Mouse (Mus musculus) midbrain, embryonic 14.5 days (tissue): ENCODE results near the gene Tvp23a. TPM values are rescaled to one million over a fixed set of nuclear protein-coding genes. Genes with fewer than 3 reads are reported as not detected.

Source experiments
- ATAC-seq: fragments of 200-750 bp; cut with Nextera tagmentation; 2 replicates; pipeline ENCODE4 v1.8.0; 2017; ENCODE audit warnings: moderate number of reproducible peaks, moderate library complexity; ENCODE audit not compliant: low FRiP score, low TSS enrichment
- DNase-seq: peaks from one replicate; pipeline ENCODE4 v3.0.0-alpha.2; 2015
- H3K27ac ChIP-seq: fragments of 300-500 bp; sonication (generic); replicated peaks from 2 replicates; pipeline ENCODE4 v1.5.1; 2014; ENCODE audit warnings: mild to moderate bottlenecking, low read depth, low read length, moderate library complexity
- H3K27me3 ChIP-seq: fragments of 300-500 bp; sonication (generic); 2 replicates; pipeline ENCODE4 v1.6.1; 2014; ENCODE audit warnings: low read length, control low read depth, mixed read lengths; ENCODE audit not compliant: control insufficient read depth, insufficient read depth
- H3K36me3 ChIP-seq: fragments of 300-500 bp; sonication (generic); 2 replicates; pipeline ENCODE4 v1.6.1; 2014; ENCODE audit warnings: low read length, control low read depth; ENCODE audit not compliant: control insufficient read depth, insufficient read depth
- H3K4me1 ChIP-seq: fragments of 300-500 bp; sonication (generic); 2 replicates; pipeline ENCODE4 v1.6.1; 2014; ENCODE audit warnings: mild to moderate bottlenecking, antibody characterized with exemption, low read length, control low read depth; ENCODE audit not compliant: control insufficient read depth, insufficient read depth
- H3K4me2 ChIP-seq: fragments of 300-500 bp; sonication (generic); 2 replicates; pipeline ENCODE4 v1.6.1; 2014; ENCODE audit warnings: mild to moderate bottlenecking, low read length, moderate library complexity
- H3K4me3 ChIP-seq: fragments of 300-500 bp; sonication (generic); replicated peaks from 2 replicates; pipeline ENCODE4 v1.5.1; 2014; ENCODE audit warnings: low read depth, low read length
- H3K9ac ChIP-seq: fragments of 300-500 bp; sonication (generic); replicated peaks from 2 replicates; pipeline ENCODE4 v1.6.1; 2014; ENCODE audit warnings: mild to moderate bottlenecking, low read length, moderate library complexity
- H3K9me3 ChIP-seq: fragments of 300-500 bp; sonication (generic); 2 replicates; pipeline ENCODE4 v1.6.1; 2016; ENCODE audit warnings: low read length, control low read depth, mixed read lengths; ENCODE audit not compliant: control insufficient read depth
- WGBS: fragments of 180-500 bp; shearing (Covaris S2); extraction: QIAGEN DNeasy Blood & Tissue Kit; methylation state at CpG from one replicate; pipeline ENCODE4 v1.1.7; 2014; 5-methylcytosine and 5-hydroxymethylcytosine counted together
- polyA plus RNA-seq: library from polyadenylated mRNA; unstranded; fragments of >200 nt; fragmentation: Nextera tagmentation; extraction: Ambion mirVana; gene quantifications from 2 replicates; pipeline ENCODE4 v1.2.1, GENCODE M21; 2014

The Tvp23a gene
- 39.1 and 45.2 TPM in 2 replicates for polyA plus RNA-seq

DNA sequence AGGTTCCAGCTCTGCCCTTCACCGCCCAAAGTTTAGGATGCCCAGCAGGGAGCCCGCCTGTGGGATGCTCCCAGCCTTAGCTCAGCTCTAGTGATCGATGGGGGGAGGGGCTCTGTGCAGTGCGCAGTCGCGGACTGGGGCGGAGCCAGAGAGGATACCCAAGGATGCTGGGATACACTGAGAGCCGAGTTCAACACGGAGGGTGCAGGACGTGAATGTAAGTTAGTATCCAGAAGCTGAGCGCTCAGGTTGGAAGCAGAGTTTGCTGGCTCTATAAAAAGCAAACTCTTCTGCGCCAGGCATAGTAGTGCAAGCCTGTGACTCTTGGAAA lies at the start of gene Tvp23a:
TSS of gene Tvp23a (minus strand) at position 99 of the 331 bp plus-strand sequence.
- H3K4me1 ChIP-seq: peaks cover 29% of the 10 kb centered on the region
- no peaks in the 10 kb centered on the region for H3K36me3 ChIP-seq
- ATAC-seq: peak; percentile 95
- WGBS: under 1% methylated on average over 12 of the region's 12 CpGs
- peak within 1 kb of the TSS; percentile 77 for H3K27ac ChIP-seq
- no peaks in the 10 kb centered on the region for H3K9me3 ChIP-seq
- peak within 1 kb of the TSS; percentile 61 for H3K9ac ChIP-seq
- H3K4me3 ChIP-seq: peak within 1 kb of the TSS; percentile 50
- H3K27me3 ChIP-seq: no peaks in the 10 kb centered on the region
- H3K4me2 ChIP-seq: peak within 1 kb of the TSS; percentile 81
- peak; percentile 96 for DNase-seq

DNA sequence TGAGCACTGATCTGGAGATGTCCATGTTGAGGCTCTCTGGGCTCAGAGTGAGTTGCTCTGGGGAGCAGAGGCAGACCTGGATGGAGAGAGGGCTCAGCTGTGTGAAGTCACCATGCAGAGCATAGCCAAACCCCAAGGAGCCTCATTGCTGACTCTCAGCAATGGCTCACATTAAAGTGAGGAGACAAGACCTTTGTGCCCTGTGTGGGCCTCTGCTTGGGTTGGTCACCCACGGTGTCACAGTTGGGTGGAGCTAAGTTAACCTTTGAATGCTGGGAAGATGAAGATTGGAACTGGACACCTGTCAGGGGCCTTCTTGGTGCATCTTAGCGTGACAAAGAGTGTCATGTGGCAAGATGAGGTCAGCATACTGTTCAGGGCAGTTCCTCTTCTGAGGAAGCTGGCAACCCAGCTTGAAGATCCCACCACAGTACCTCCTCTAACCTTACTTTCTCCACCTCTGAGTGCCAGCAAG lies 48.7 kb upstream of the Tvp23a start:
- 64% methylated on average over 2 of the region's 2 CpGs for WGBS
- no peak for ATAC-seq

DNA sequence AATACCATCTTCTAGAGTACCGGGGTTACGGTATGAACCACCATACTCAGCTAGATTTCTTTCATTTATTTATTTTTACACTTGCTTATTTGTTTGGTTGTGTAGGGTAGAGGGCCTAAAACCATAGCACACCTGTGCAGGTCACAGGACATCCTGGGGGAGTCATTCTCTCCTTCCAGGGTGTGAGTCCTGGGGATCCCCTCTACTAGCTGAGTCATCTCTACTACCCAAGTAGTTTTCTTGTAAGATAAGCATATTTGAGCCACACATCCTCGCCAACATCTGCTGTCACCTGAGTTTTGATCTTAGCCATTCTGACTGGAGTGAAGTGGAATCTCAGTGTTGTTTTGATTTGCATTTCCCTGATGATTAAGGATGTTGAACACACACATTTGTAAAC lies 45.4 kb upstream of the Tvp23a start:
- no peak overlapping the region for H3K9ac ChIP-seq
- no peak overlapping the region for H3K4me2 ChIP-seq
- no peaks in the 10 kb centered on the region for H3K4me1 ChIP-seq
- H3K27me3 ChIP-seq: no peaks in the 10 kb centered on the region
- no peak overlapping the region for H3K27ac ChIP-seq
- WGBS: 82% methylated on average over 3 of the region's 3 CpGs
- H3K9me3 ChIP-seq: no peaks in the 10 kb centered on the region
- H3K4me3 ChIP-seq: no peak overlapping the region
- DNase-seq (no peak), ATAC-seq (no peak)
- H3K36me3 ChIP-seq: no peaks in the 10 kb centered on the region

More for the DNA sequence above, 48.7 kb upstream of the Tvp23a start:
- H3K9ac ChIP-seq: no peak overlapping the region
- H3K27ac ChIP-seq: no peak overlapping the region
- no peaks in the 10 kb centered on the region for H3K9me3 ChIP-seq
- H3K4me1 ChIP-seq: no peaks in the 10 kb centered on the region
- H3K4me3 ChIP-seq: no peak overlapping the region
- no peaks in the 10 kb centered on the region for H3K27me3 ChIP-seq
- DNase-seq: no peak
- no peak overlapping the region for H3K4me2 ChIP-seq
- no peaks in the 10 kb centered on the region for H3K36me3 ChIP-seq

DNA sequence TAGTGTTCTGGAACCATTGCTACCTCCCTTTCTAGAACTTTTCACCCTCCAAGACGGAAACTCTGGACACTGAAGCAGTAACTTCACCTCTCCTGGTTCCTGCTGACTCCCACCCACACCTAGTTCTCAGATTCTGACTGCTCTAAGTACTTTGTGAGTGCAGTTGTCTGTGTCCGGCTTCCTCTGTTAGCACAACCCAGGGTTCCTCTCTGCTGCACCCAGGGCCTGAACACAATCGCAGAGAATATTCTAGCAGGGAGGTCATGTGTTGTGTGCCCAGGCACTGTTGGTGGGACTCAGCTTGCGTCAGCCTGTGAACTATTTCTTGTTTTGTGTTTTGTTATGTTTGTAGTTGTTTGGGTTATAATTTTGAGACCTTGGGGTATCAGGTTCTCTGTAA lies 44.6 kb upstream of the Tvp23a start:
- H3K27me3 ChIP-seq: no peaks in the 10 kb centered on the region
- ATAC-seq (no peak), DNase-seq (no peak)
- H3K4me3 ChIP-seq: no peak overlapping the region
- H3K9me3 ChIP-seq: no peaks in the 10 kb centered on the region
- no peaks in the 10 kb centered on the region for H3K4me1 ChIP-seq
- WGBS: 85% methylated on average over 4 of the region's 4 CpGs
- H3K4me2 ChIP-seq: no peak overlapping the region
- H3K36me3 ChIP-seq: no peaks in the 10 kb centered on the region
- H3K9ac ChIP-seq: no peak overlapping the region
- no peak overlapping the region for H3K27ac ChIP-seq

DNA sequence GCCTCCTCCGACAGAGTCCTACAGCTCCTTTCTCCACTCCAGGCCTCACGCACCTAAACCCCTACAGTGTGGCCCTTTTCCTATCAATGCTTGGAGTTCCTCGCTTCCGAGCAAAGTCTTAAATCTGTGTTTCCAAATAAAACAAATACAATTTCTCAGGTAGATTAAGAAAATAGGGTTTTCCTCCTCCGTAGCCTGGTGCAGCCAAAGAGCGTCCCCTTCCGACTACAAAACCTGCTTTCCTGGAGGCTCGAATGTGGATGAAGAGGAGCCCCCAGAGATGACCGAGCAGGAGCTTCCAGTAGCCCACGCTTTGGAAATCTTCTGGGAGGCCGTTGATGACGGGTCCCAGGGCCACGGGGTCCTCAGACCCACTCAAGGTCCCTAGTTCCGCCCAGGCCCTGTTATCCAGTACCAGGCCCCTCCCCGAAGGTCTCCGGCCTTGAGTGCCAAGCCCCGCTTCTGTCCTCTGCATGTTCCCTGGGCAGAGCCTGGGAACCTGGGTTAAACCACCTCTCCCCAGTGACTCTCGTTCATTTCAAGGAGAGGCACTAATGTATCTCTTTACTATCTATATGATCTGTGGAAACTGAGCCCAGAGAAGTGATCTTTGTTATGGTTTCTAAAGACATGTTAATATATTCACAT lies 43.5 kb upstream of the Tvp23a start:
- 84% methylated on average over 18 of the region's 18 CpGs for WGBS
- no peak overlapping the region for H3K4me2 ChIP-seq
- H3K4me1 ChIP-seq: no peaks in the 10 kb centered on the region
- H3K4me3 ChIP-seq: no peak overlapping the region
- H3K9me3 ChIP-seq: no peaks in the 10 kb centered on the region
- no peaks in the 10 kb centered on the region for H3K36me3 ChIP-seq
- DNase-seq (no peak), ATAC-seq (no peak)
- no peak overlapping the region for H3K27ac ChIP-seq
- H3K27me3 ChIP-seq: no peaks in the 10 kb centered on the region
- no peak overlapping the region for H3K9ac ChIP-seq

DNA sequence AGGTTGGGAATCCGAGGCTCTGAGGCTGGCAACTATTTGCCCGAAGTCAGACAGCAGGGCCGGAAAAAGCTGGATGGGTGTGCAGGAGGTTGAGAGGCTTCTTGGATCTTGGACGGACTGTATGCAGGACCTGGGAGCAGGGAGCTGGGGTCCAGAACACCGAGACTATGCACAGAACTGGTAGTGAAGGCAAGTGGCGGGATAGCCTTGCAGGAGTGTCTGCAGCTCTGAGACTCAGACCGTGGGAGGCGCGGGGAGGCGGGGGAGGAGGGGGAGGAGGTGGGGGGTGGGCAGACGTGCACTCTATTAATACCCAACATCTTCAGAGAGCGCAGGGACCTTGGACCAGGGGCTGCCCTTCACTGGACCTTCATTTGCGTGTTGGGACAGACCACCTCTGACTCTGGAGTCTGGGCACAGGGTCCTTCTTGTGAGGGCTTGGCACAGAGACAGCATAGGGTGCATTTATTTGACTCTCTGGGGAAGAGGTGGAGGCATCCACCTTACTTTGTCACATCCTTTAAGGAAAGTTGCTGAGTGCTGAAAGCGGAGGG lies 42.8 kb upstream of the Tvp23a start:
- Histone ChIP-seq H3K4me1 (no peaks in the 10 kb centered on the region), H3K4me2 (peak overlapping the region; percentile 35), H3K4me3 (no peak overlapping the region), H3K27me3 (no peaks in the 10 kb centered on the region), H3K9me3 (no peaks in the 10 kb centered on the region), H3K9ac (0 out of 2 replicates have a peak overlapping the region, but pooled peaks have one; percentile 7), H3K36me3 (no peaks in the 10 kb centered on the region), H3K27ac (no peak overlapping the region)
- WGBS: 27% methylated on average over 14 of the region's 14 CpGs
- DNase-seq (no peak), ATAC-seq (no peak)

DNA sequence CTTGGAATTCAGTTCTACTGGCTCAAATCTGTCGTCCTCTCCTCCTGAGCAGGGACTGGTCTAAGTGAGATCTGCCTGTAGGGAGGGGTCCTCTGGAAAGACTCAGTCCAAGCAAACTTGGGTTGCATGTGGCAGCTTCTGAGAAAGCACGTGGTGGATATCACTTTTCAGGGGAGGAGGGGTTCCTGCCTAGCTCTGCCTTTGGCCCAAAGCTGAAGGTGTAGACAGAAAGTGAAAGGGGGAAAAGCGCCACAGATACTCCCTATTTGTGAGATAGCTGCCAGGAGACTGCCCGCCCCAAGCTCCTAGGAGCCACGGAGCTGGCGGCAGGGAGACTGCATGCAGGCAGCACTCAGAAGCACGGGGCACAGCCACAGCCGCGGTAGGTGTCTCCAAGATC lies 42.3 kb upstream of the Tvp23a start:
- Histone ChIP-seq H3K27ac (no peak overlapping the region), H3K27me3 (no peaks in the 10 kb centered on the region), H3K4me2 (peak overlapping the region; percentile 35), H3K36me3 (no peaks in the 10 kb centered on the region), H3K4me1 (no peaks in the 10 kb centered on the region), H3K4me3 (no peak overlapping the region), H3K9ac (0 out of 2 replicates have a peak overlapping the region, but pooled peaks have one; percentile 7), H3K9me3 (no peaks in the 10 kb centered on the region)
- DNase-seq (no peak), ATAC-seq (no peak)
- 11% methylated on average over 9 of the region's 9 CpGs for WGBS

DNA sequence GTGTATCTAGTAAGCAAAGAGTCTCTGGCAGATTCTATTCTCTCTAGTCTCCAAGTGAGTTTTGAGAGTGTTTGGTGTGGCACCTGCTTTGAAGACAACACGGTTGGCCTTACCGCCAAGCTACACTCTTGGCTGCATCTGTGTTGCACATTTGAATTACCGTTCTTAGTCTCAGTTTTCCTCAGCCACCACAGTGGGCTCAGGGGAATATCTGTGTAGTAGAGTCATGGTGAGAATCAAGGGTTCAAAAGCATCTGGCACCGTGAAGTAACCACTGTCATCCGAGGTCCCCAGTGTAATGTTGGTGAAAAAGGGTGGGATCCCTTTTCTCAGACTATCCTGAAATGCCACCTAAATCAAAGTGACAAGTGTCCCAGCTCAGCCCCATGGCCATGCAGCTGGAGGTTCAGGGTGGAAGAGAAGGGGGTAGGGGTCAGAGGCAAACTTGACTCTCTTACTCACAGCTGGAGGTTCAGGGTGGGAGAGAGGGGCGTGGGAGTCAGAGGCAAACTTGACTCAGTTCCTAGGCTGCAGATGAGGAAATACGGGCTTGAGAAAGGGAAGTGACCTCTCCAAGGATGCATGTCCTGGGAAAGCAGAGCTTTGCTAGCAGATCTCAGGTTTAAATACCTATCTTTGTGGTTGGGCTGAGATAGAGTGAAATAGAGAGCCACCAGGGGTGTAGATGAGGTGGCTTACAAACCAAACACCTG lies 41.8 kb upstream of the Tvp23a start:
- DNase-seq: no peak
- H3K4me1 ChIP-seq: no peaks in the 10 kb centered on the region
- no peaks in the 10 kb centered on the region for H3K9me3 ChIP-seq
- H3K27me3 ChIP-seq: no peaks in the 10 kb centered on the region
- H3K9ac ChIP-seq: no peak overlapping the region
- H3K4me2 ChIP-seq: no peak overlapping the region
- no peak overlapping the region for H3K4me3 ChIP-seq
- no peak overlapping the region for H3K27ac ChIP-seq
- no peaks in the 10 kb centered on the region for H3K36me3 ChIP-seq
- WGBS: 90% methylated on average over 7 of the region's 7 CpGs
- no peak for ATAC-seq
